Mouse (Mus musculus): ENCODE results near the gene Tsks.

Tsks gene

GRCm38 (mm10) chr7:44949922-44950321, 6.9 kb downstream of the Tsks start:
- in situ Hi-C loops (cut with MboI, MseI): loop anchor here in 1 of 2 experiments (5.0 kb wide), 1 partner anchor 228 kb away; no protein-coding TSS in a partner anchor

- in situ Hi-C loops (cut with MboI, MseI): loop anchor here in 1 of 2 experiments (5.0 kb wide), 1 partner anchor 230 kb away; no protein-coding TSS in a partner anchor
Measured at GRCm38 (mm10) chr7:44951960-44952359, 9.0 kb downstream of the Tsks start.

DNA sequence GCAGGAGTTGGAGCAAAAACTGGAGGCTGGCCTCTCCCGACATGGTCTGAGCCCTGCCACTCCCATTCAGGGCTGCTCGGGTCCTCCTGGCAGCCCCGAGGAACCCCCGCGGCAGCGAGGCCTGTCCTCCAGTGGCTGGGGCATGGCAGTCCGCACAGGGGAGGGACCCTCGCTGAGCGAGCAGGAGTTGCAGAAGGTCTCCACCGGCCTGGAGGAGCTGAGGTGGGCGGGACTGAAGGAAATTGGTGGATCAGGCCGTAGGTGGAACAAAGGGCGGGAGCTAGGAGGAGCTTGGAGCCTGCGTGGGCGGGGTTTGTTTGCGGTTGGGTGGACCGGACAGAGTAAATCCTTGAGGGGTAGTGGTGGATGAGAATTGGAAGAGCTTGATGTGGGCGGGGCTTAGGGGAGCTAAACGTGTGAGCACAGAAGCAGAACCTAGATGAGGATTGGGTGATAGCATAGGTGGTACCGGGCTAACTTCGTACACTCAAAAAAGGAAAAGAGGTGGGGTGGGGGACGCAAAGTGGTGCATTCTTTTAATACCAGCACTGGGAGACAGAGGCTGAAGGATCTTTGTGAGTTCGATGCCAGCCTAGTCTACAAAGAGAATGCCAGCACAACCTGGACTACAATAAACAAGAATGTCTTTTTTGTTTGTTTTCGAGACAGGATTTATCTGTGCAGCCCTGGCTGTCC, 9.8 kb downstream of the Tsks start:
- in situ Hi-C loops (cut with MboI, MseI): loop anchor here in 1 of 2 experiments (5.0 kb wide), 1 partner anchor 230 kb away; no protein-coding TSS in a partner anchor

GRCm38 (mm10) chr7:44953561-44953960, 10.6 kb downstream of the Tsks start:
- in situ Hi-C loops (cut with MboI, MseI): loop anchor here in 1 of 2 experiments (5.0 kb wide), 1 partner anchor 231 kb away; no protein-coding TSS in a partner anchor

GRCm38 (mm10) chr7:44954091-44954885, 11.3 kb downstream of the Tsks start:
- in situ Hi-C loops (cut with MboI, MseI): loop anchor here in 1 of 2 experiments (5.0 kb wide), 1 partner anchor 232 kb away; no protein-coding TSS in a partner anchor

- in situ Hi-C loops (cut with MboI, MseI): loop anchor here in 1 of 2 experiments (5.0 kb wide), 1 partner anchor 233 kb away; no protein-coding TSS in a partner anchor
Measured at GRCm38 (mm10) chr7:44955628-44956027, 12.6 kb downstream of the Tsks start.

GRCm38 (mm10) chr7:44956266-44956665, 13.3 kb downstream of the Tsks start:
- in situ Hi-C loops (cut with MboI, MseI): loop anchor here in 1 of 2 experiments (5.0 kb wide), 1 partner anchor 234 kb away; no protein-coding TSS in a partner anchor

DNA sequence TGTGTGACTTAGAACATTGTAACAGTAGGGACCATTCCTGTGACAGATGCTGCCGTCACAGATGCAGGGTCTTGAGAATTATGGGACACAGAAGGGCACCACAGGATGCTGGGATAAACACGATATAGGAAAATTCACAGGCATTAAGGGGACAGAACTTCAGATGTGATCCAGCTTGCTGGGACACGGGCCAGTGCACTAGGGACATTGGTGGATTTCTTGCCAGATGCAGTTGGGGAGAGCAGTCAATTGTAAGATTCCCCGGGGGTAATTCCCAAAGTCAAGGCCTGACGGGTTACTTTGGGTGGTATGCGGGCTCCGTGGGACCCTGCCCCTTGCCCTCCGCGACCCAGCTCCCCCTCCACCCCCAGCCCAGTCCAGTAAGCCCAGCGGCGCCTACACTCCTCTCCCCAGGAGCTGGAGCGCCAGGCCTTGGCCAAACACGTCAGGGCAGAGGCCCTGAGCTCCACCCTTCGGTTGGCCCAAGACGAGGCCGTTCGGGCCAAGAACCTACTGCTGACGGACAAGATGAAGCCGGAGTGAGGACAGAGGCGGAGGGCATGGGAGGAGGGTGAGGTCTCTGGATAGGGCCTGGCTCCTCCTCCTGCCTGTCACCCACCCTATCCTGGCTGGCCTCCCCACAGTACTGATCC, 14.3 kb downstream of the Tsks start:
- in situ Hi-C loops (cut with MboI, MseI): loop anchor here in 1 of 2 experiments (5.0 kb wide), 1 partner anchor 235 kb away; no protein-coding TSS in a partner anchor

GRCm38 (mm10) chr7:44958208-44958607, 15.2 kb downstream of the Tsks start:
- in situ Hi-C loops (cut with MboI, MseI): loop anchor here in 1 of 2 experiments (5.0 kb wide), 1 partner anchor 236 kb away; no protein-coding TSS in a partner anchor

- in situ Hi-C loops (cut with MboI, MseI): loop anchor here in 1 of 2 experiments (5.0 kb wide), 1 partner anchor 237 kb away; no protein-coding TSS in a partner anchor
Measured at GRCm38 (mm10) chr7:44959281-44959680, 16.3 kb downstream of the Tsks start.

DNA sequence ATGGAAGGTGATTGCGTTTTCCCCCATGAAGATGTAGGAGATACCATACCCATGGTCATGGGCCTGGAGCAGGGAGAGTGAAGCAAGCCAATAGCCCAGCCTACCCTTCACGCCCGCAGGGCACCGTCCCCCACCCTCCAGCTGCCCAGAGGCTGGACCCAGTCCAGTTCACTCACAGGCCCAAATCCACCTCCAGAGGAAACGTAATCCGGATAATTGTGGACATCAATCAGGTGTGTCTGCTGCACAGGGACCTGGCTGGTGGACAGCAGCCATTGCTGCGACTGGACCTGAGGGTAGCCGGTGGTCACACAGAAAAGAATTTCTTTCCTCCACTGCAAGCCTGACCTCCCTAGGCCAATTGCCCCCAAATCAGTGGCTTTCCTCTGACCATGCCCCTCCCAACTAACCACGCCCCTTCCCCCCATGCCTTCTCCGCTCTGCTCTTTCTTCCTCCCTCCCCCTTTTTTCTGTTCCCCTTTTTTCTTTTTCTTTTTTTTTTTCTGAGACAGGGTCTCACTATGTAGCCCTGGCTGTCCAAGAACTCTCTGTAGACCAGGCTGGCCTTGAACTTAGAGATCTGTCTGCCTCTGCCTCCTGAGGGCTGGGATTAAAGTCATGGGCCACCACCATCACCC, 17.0 kb downstream of the Tsks start:
- in situ Hi-C loops (cut with MboI, MseI): loop anchor here (5.0 kb wide), 2 partner anchors 48 to 238 kb away; no protein-coding TSS in a partner anchor

DNA sequence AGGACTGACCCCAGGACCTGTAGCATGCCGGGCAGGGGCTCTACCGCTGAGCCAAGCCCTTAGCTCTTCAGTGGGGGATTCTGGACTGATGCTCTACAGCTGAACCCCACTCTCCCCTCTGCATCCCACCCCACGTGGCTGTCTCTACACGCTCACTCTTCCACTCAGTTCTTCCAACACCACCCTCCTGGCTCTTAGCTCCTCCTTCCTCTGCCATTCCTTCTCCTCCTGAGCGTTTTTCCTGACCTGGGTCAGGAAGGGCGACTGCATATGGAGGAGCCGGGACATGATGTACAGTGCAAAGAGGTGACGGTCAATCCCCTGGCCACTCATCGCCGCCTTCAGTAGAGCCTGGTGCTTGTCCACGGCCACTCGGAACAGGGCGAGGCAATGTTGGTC, 17.5 kb downstream of the Tsks start:
- in situ Hi-C loops (cut with MboI, MseI): loop anchor here in 1 of 2 experiments (5.0 kb wide), 1 partner anchor 48 kb away; no protein-coding TSS in a partner anchor

- in situ Hi-C loops (cut with MboI, MseI): loop anchor here in 1 of 2 experiments (5.0 kb wide), 1 partner anchor 50 kb away; no protein-coding TSS in a partner anchor
Measured at GRCm38 (mm10) chr7:44962337-44962736, 19.3 kb downstream of the Tsks start.

GRCm38 (mm10) chr7:44962831-44963230, 19.8 kb downstream of the Tsks start:
- in situ Hi-C loops (cut with MboI, MseI): loop anchor here in 1 of 2 experiments (5.0 kb wide), 1 partner anchor 51 kb away; no protein-coding TSS in a partner anchor

- in situ Hi-C loops (cut with MboI, MseI): loop anchor here in 1 of 2 experiments (5.0 kb wide), 1 partner anchor 53 kb away; no protein-coding TSS in a partner anchor
Measured at GRCm38 (mm10) chr7:44964990-44965389, 22.0 kb downstream of the Tsks start.

DNA sequence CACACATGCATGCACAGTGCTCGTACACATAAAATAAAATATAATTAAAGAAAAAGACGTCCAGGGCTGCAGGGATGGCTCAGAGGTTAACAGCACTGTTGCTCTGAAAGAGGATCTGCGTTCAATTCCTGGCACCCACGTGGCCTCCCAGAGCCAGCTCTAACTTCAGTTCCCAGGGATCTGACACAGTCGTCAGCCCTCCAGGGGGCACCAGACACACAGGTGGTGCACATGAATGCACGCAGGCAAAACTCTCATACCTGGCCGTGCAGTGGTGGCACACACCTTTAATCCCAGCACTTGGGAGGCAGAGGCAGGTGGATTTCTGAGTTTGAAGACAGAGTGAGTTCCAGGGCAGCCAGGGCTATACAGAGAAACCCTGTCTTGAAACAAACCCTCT, 23.0 kb downstream of the Tsks start:
- in situ Hi-C loops (cut with MboI, MseI): no loop called here

DNA sequence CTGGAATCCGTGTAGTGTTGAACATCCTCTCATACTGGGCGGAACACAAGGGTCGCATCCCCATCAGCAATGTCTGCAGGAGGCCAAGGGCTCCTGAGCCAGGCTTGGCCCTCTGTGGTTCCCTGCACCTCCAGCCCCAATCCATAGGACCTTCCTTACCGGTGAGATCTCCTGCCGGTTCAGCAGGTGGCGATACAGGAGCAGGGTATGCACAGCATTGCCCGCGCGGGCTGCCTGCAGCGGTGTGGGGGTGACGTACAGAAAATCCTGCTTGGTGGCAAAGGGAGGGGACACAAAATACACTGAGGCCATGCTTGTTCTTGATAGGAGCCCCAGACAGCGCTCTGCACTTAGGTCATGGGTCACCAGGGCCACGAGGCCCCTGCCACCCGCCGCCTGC, 23.6 kb downstream of the Tsks start:
- in situ Hi-C loops (cut with MboI, MseI): no loop called here

DNA sequence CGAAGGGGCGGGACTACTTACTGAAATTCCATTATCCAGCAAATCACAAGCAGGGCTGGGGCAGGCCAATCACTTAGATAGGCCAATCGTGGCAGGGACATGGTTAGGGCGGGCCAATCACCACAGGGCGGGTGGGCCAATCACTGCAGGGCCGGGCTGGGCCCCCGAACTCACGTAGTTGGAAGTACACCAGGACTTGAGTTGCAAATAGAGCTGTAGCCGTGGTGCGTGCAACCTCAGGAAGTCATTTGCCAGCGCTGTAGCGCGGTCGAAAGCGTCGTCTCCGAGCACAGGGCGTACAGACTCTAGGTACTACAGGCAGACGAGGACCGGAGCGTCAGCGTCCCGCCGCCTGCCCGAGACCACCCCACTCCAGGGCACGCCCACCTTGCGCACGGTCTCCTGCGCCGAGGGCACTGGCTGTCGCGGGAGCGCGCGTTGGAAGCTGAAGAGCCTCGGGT, 27.3 kb downstream of the Tsks start:
- in situ Hi-C loops (cut with MboI, MseI): no loop called here

DNA sequence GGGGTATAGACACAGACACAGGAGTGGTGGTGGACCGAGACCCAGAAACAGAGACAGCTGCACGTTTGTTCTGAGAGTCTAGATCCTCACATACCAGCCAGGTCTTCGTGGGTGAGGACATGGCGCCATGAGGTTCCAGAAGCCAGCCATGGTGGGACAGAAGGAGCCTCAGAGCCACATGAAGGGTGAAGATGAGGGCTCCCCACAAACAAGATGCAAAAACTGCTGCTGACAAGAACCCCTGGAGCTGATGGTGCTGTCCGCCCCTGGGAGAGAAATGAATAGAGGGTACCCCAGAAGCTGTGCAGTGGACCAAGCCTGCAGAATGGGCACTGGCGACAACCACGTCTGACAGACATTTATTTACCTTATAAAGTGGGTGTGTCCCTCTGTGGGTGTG, 28.1 kb downstream of the Tsks start:
- in situ Hi-C loops (cut with MboI, MseI): no loop called here

DNA sequence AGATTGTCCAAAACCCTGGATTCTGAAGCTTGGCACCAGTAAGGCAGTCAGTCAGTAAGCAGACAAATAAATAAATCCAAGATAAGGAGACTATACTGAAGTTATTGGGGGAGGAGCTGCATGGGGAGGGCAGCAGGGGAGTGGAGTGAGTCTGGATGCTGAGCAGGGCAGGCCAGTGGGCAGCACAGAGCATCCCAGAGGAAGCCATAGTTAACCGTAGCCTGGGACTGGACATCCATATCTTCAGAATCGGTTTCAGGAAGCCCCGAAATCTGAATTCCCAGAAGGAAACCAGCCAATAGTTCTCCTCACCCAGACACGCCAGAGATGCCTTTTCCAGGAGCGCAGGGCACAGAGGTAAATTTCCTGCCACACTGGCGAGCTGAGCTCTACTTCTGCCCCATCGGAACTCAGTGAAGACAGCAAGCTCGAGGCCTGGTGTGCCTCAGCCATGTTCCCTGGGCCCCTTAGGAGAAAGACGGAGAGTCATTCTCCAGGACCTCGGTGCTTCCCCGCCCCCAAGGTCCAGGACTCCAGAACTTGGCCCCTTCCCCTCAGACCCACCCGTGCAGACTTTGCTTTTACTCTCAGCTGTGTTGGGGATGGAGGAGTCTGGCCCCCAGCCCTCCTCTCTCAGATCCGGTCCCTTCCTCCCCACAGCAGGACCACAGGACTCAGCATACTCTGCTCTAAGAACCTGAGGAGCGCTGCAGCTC, 30.6 kb downstream of the Tsks start:
- in situ Hi-C loops (cut with MboI, MseI): no loop called here

Data from T-helper 17 cell (primary cell).